Mouse (Mus musculus): ENCODE measurements around the gene Lmbr1l. TPM values are rescaled to one million over a fixed set of nuclear protein-coding genes. Genes with fewer than 3 reads are reported as not detected.

The Lmbr1l gene
- polyA plus RNA-seq, 1 experiment = 36.1 TPM

GRCm38 (mm10) chr15:98916016-98916415 is 2.0 kb downstream of the Lmbr1l start:
- peak; percentile 69 for DNase-seq
- TF ChIP-seq POLR2A (IDR thresholded peaks at IDR 0.05; ENCODE audit: low read depth, low read length) = no peak
- TF ChIP-seq CTCF (conservative IDR thresholded peaks at IDR 0.05; ENCODE audit: insufficient read depth, insufficient read length, low read depth, low read length) = no peak
- no peak overlapping the region for H3K4me3 ChIP-seq (ENCODE audit: insufficient read depth, low read depth, low read length)

GRCm38 (mm10) chr15:98914903-98915302 is 3.1 kb downstream of the Lmbr1l start:
- Histone ChIP-seq H3K27ac (ENCODE audit: insufficient read depth, low read depth, low read length) (no peak overlapping the region), H3K36me3 (ENCODE audit: control insufficient read depth, insufficient read depth, low read length) (peaks cover 1% of the 10 kb centered on the region; the same call in 1 of the 2 replicates), H3K4me1 (ENCODE audit: control insufficient read depth, insufficient read depth, low read length) (peaks cover 17% of the 10 kb centered on the region), H3K4me3 (ENCODE audit: insufficient read depth, low read depth, low read length) (no peak overlapping the region), H3K27me3 (replicated peaks; ENCODE audit: control insufficient read depth, insufficient read depth, low read length) (no peaks in the 10 kb centered on the region)
- 87% methylated on average over 6 of the region's 6 CpGs for WGBS
- DNase-seq = no peak
- no peak for TF ChIP-seq POLR2A (IDR thresholded peaks at IDR 0.05; ENCODE audit: low read depth, low read length)
- no peak for TF ChIP-seq CTCF (conservative IDR thresholded peaks at IDR 0.05; ENCODE audit: insufficient read depth, insufficient read length, low read depth, low read length)

More at GRCm38 (mm10) chr15:98916016-98916415, 2.0 kb downstream of the Lmbr1l start:
- H3K27me3 ChIP-seq (replicated peaks; ENCODE audit: control insufficient read depth, insufficient read depth, low read length) = no peaks in the 10 kb centered on the region
- H3K27ac ChIP-seq (ENCODE audit: insufficient read depth, low read depth, low read length) = no peak overlapping the region
- 78% methylated on average over 4 of the region's 4 CpGs for WGBS
- H3K4me1 ChIP-seq (ENCODE audit: control insufficient read depth, insufficient read depth, low read length) = peaks cover 18% of the 10 kb centered on the region
- H3K36me3 ChIP-seq (ENCODE audit: control insufficient read depth, insufficient read depth, low read length) = no peaks in the 10 kb centered on the region; the same call in 1 of the 2 replicates

- 33% methylated on average over 10 of the region's 10 CpGs for WGBS
- no peak overlapping the region for H3K4me3 ChIP-seq (ENCODE audit: insufficient read depth, low read depth, low read length)
- DNase-seq = peak; percentile 35
- H3K27me3 ChIP-seq (replicated peaks; ENCODE audit: control insufficient read depth, insufficient read depth, low read length) = no peaks in the 10 kb centered on the region
- H3K36me3 ChIP-seq (ENCODE audit: control insufficient read depth, insufficient read depth, low read length) = no peaks in the 10 kb centered on the region
- no peaks in the 10 kb centered on the region for H3K4me1 ChIP-seq (ENCODE audit: control insufficient read depth, insufficient read depth, low read length)
- TF ChIP-seq CTCF (conservative IDR thresholded peaks at IDR 0.05; ENCODE audit: insufficient read depth, insufficient read length, low read depth, low read length) (peak; percentile 70), POLR2A (IDR thresholded peaks at IDR 0.05; ENCODE audit: low read depth, low read length) (no peak)
- no peak overlapping the region for H3K27ac ChIP-seq (ENCODE audit: insufficient read depth, low read depth, low read length)
Observed at GRCm38 (mm10) chr15:98904692-98905091, 13.3 kb downstream of the Lmbr1l start.

GRCm38 (mm10) chr15:98902600-98902999 is 15.4 kb downstream of the Lmbr1l start:
- H3K27ac ChIP-seq (ENCODE audit: insufficient read depth, low read depth, low read length) = no peak overlapping the region
- no peak overlapping the region for H3K4me3 ChIP-seq (ENCODE audit: insufficient read depth, low read depth, low read length)
- WGBS = 97% methylated on average over 2 of the region's 2 CpGs
- H3K4me1 ChIP-seq (ENCODE audit: control insufficient read depth, insufficient read depth, low read length) = no peaks in the 10 kb centered on the region
- H3K27me3 ChIP-seq (replicated peaks; ENCODE audit: control insufficient read depth, insufficient read depth, low read length) = no peaks in the 10 kb centered on the region
- TF ChIP-seq CTCF (conservative IDR thresholded peaks at IDR 0.05; ENCODE audit: insufficient read depth, insufficient read length, low read depth, low read length) = no peak
- no peak for TF ChIP-seq POLR2A (IDR thresholded peaks at IDR 0.05; ENCODE audit: low read depth, low read length)
- DNase-seq = no peak
- H3K36me3 ChIP-seq (ENCODE audit: control insufficient read depth, insufficient read depth, low read length) = no peaks in the 10 kb centered on the region

GRCm38 (mm10) chr15:98901530-98901929 is 16.5 kb downstream of the Lmbr1l start:
- Histone ChIP-seq H3K4me3 (ENCODE audit: insufficient read depth, low read depth, low read length) (no peak overlapping the region), H3K27ac (ENCODE audit: insufficient read depth, low read depth, low read length) (no peak overlapping the region), H3K27me3 (replicated peaks; ENCODE audit: control insufficient read depth, insufficient read depth, low read length) (no peaks in the 10 kb centered on the region), H3K36me3 (ENCODE audit: control insufficient read depth, insufficient read depth, low read length) (no peaks in the 10 kb centered on the region), H3K4me1 (ENCODE audit: control insufficient read depth, insufficient read depth, low read length) (no peaks in the 10 kb centered on the region)
- WGBS = 58% methylated on average over 1 of the region's 1 CpGs
- no peak for DNase-seq
- no peak for TF ChIP-seq POLR2A (IDR thresholded peaks at IDR 0.05; ENCODE audit: low read depth, low read length)
- TF ChIP-seq CTCF (conservative IDR thresholded peaks at IDR 0.05; ENCODE audit: insufficient read depth, insufficient read length, low read depth, low read length) = no peak

GRCm38 (mm10) chr15:98897928-98898800 is 19.9 kb downstream of the Lmbr1l start, which contains the start of gene Dhh:
Gene Dhh, minus strand, starts transcription at chr15:98898540.
- H3K27ac ChIP-seq (ENCODE audit: insufficient read depth, low read depth, low read length) = no peak within 1 kb of the TSS
- TF ChIP-seq POLR2A (IDR thresholded peaks at IDR 0.05; ENCODE audit: low read depth, low read length) (no peak), CTCF (conservative IDR thresholded peaks at IDR 0.05; ENCODE audit: insufficient read depth, insufficient read length, low read depth, low read length) (no peak)
- no peaks in the 10 kb centered on the region for H3K36me3 ChIP-seq (ENCODE audit: control insufficient read depth, insufficient read depth, low read length)
- peak; percentile 49 for DNase-seq
- H3K4me1 ChIP-seq (ENCODE audit: control insufficient read depth, insufficient read depth, low read length) = 0 out of 2 replicates have a peak, but pooled peaks cover 4% of the 10 kb centered on the region
- H3K27me3 ChIP-seq (replicated peaks; ENCODE audit: control insufficient read depth, insufficient read depth, low read length) = no peaks in the 10 kb centered on the region; the same call in 1 of the 2 replicates
- H3K4me3 ChIP-seq (ENCODE audit: insufficient read depth, low read depth, low read length) = peak within 1 kb of the TSS; percentile 26
- WGBS = 4% methylated on average over 41 of the region's 41 CpGs

GRCm38 (mm10) chr15:98897495-98897894 is 20.5 kb downstream of the Lmbr1l start:
- DNase-seq = peak; percentile 42
- H3K4me3 ChIP-seq (ENCODE audit: insufficient read depth, low read depth, low read length) = 0 out of 2 replicates have a peak overlapping the region, but pooled peaks have one; percentile 26
- H3K36me3 ChIP-seq (ENCODE audit: control insufficient read depth, insufficient read depth, low read length) = no peaks in the 10 kb centered on the region
- TF ChIP-seq CTCF (conservative IDR thresholded peaks at IDR 0.05; ENCODE audit: insufficient read depth, insufficient read length, low read depth, low read length) (no peak), POLR2A (IDR thresholded peaks at IDR 0.05; ENCODE audit: low read depth, low read length) (no peak)
- no peaks in the 10 kb centered on the region; the same call in 1 of the 2 replicates for H3K27me3 ChIP-seq (replicated peaks; ENCODE audit: control insufficient read depth, insufficient read depth, low read length)
- WGBS = 13% methylated on average over 10 of the region's 10 CpGs
- no peak overlapping the region for H3K27ac ChIP-seq (ENCODE audit: insufficient read depth, low read depth, low read length)
- 0 out of 2 replicates have a peak, but pooled peaks cover 4% of the 10 kb centered on the region for H3K4me1 ChIP-seq (ENCODE audit: control insufficient read depth, insufficient read depth, low read length)

All from kidney, adult 2 months (tissue).